Mouse (Mus musculus) ES-Bruce4 (cell line): ENCODE data around the gene Ubap2l. TPM values are rescaled to one million over a fixed set of nuclear protein-coding genes. Genes with fewer than 3 reads are reported as not detected.

Experiments
- H3K27ac ChIP-seq: 2 replicates; pipeline ENCODE4 v1.5.1; 2012; ENCODE audit warnings: low read length, inconsistent platforms; ENCODE audit not compliant: insufficient read depth
- H3K27me3 ChIP-seq: 2 replicates; pipeline ENCODE4 v1.6.1; 2012; ENCODE audit warnings: mild to moderate bottlenecking, low read length, inconsistent platforms; ENCODE audit not compliant: control insufficient read depth, poor library complexity, insufficient read depth, severe bottlenecking
- H3K36me3 ChIP-seq: 2 replicates; pipeline ENCODE4 v1.6.1; 2012; ENCODE audit warnings: inconsistent platforms, mild to moderate bottlenecking, low read length, moderate library complexity; ENCODE audit not compliant: control insufficient read depth, poor library complexity, insufficient read depth, severe bottlenecking
- H3K4me1 ChIP-seq: one replicate; pipeline ENCODE4 v1.8.1; 2011; ENCODE audit warnings: low read length; ENCODE audit not compliant: control insufficient read depth, insufficient read depth
- H3K4me3 ChIP-seq: 2 replicates; pipeline ENCODE4 v1.5.1; 2011; ENCODE audit warnings: low read depth, mild to moderate bottlenecking, low read length
- H3K9ac ChIP-seq: 2 replicates; pipeline ENCODE4 v1.6.1; 2012; ENCODE audit warnings: low read depth, mild to moderate bottlenecking, inconsistent platforms; ENCODE audit not compliant: poor library complexity, severe bottlenecking
- H3K9me3 ChIP-seq: replicated peaks from 2 replicates; pipeline ENCODE4 v1.6.1; 2012; ENCODE audit warnings: mild to moderate bottlenecking, low read length, inconsistent platforms; ENCODE audit not compliant: control insufficient read depth, poor library complexity, insufficient read depth, severe bottlenecking
- CTCF ChIP-seq: IDR thresholded peaks from one replicate; pipeline ENCODE4 v1.8.1; 2011; ENCODE audit warnings: low read depth, low read length
- EP300 ChIP-seq: IDR thresholded peaks from 2 replicates; pipeline ENCODE4 v1.6.1; 2011; ENCODE audit warnings: low read depth, low read length; ENCODE audit not compliant: insufficient read depth
- POLR2A ChIP-seq: IDR thresholded peaks from one replicate; pipeline ENCODE4 v1.8.1; 2011; ENCODE audit warnings: low read length; ENCODE audit not compliant: insufficient read depth
- polyA plus RNA-seq: library from polyadenylated mRNA; stranded (reverse); fragments of >200 nt; gene quantifications from 2 replicates; pipeline ENCODE4 v1.2.4, GENCODE M21; 2011; ENCODE audit warnings: low read depth; ENCODE audit not compliant: missing spikeins, insufficient read depth, insufficient read length

Gene Ubap2l
- polyA plus RNA-seq, 1 experiment = 432 TPM

- peaks cover 89% of the 10 kb centered on the region for H3K36me3 ChIP-seq
- TF ChIP-seq CTCF (no peak), EP300 (no peak), POLR2A (no peak)
Measured at GRCm38 (mm10) chr3:90016626-90017025, 35.8 kb downstream of the Ubap2l start.

DNA sequence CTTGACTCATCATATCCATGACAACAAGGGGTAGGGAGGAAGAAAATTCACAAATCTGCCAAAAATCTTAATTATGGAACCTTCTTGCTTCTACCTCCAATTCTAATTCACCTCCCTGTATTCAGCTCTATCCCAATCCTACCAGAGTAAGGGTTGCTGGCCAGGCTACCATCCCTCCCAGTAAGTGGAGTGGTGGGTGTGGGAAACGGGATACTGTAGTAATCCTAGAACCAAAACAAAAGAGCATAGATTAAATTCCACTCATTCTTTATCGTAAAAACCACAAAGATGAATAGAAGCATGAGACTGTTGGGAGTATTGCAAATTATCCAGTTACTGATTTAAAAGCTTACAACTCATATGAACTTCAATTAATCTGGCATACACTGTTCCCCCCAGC is 42.1 kb downstream of the Ubap2l start:
- no peaks in the 10 kb centered on the region for H3K4me1 ChIP-seq
- peaks cover 79% of the 10 kb centered on the region for H3K36me3 ChIP-seq
- TF ChIP-seq CTCF = no peak
- no peak for TF ChIP-seq POLR2A
- no peak overlapping the region for H3K9ac ChIP-seq
- no peak overlapping the region for H3K4me3 ChIP-seq
- no peaks in the 10 kb centered on the region for H3K9me3 ChIP-seq
- H3K27ac ChIP-seq = no peak overlapping the region
- no peaks in the 10 kb centered on the region for H3K27me3 ChIP-seq

More at GRCm38 (mm10) chr3:90016626-90017025, 35.8 kb downstream of the Ubap2l start:
- no peak overlapping the region for H3K27ac ChIP-seq
- H3K9me3 ChIP-seq = no peaks in the 10 kb centered on the region
- no peaks in the 10 kb centered on the region for H3K4me1 ChIP-seq
- H3K4me3 ChIP-seq = no peak overlapping the region
- no peaks in the 10 kb centered on the region for H3K27me3 ChIP-seq
- H3K9ac ChIP-seq = no peak overlapping the region

GRCm38 (mm10) chr3:90004091-90004796 is 48.2 kb downstream of the Ubap2l start:
- H3K9ac ChIP-seq = no peak overlapping the region
- no peak overlapping the region for H3K27ac ChIP-seq
- H3K4me1 ChIP-seq = no peaks in the 10 kb centered on the region
- H3K9me3 ChIP-seq = no peaks in the 10 kb centered on the region
- no peak for TF ChIP-seq POLR2A
- no peak for TF ChIP-seq EP300
- TF ChIP-seq CTCF = no peak
- H3K4me3 ChIP-seq = no peak overlapping the region
- no peaks in the 10 kb centered on the region for H3K27me3 ChIP-seq
- peaks cover 59% of the 10 kb centered on the region for H3K36me3 ChIP-seq

GRCm38 (mm10) chr3:89999830-90000229 is 52.6 kb downstream of the Ubap2l start:
- Histone ChIP-seq H3K36me3 (peaks cover 41% of the 10 kb centered on the region), H3K27ac (no peak overlapping the region), H3K27me3 (no peaks in the 10 kb centered on the region), H3K4me3 (no peak overlapping the region), H3K9ac (peak overlapping the region; percentile 87; the same call in 1 of the 2 replicates), H3K4me1 (no peaks in the 10 kb centered on the region), H3K9me3 (no peaks in the 10 kb centered on the region)
- TF ChIP-seq CTCF (no peak), EP300 (no peak), POLR2A (no peak)

- TF ChIP-seq POLR2A (no peak), EP300 (no peak), CTCF (no peak)
- H3K9me3 ChIP-seq = no peaks in the 10 kb centered on the region
- peak overlapping the region; percentile 87 for H3K9ac ChIP-seq
- H3K36me3 ChIP-seq = peaks cover 45% of the 10 kb centered on the region
- H3K27me3 ChIP-seq = no peaks in the 10 kb centered on the region
- H3K4me3 ChIP-seq = peak overlapping the region; percentile 98; the same call in 1 of the 2 replicates
- H3K27ac ChIP-seq = peak overlapping the region; percentile 9; the same call in 1 of the 2 replicates
- no peaks in the 10 kb centered on the region for H3K4me1 ChIP-seq
Measured at GRCm38 (mm10) chr3:89999090-89999489, 53.3 kb downstream of the Ubap2l start.

DNA sequence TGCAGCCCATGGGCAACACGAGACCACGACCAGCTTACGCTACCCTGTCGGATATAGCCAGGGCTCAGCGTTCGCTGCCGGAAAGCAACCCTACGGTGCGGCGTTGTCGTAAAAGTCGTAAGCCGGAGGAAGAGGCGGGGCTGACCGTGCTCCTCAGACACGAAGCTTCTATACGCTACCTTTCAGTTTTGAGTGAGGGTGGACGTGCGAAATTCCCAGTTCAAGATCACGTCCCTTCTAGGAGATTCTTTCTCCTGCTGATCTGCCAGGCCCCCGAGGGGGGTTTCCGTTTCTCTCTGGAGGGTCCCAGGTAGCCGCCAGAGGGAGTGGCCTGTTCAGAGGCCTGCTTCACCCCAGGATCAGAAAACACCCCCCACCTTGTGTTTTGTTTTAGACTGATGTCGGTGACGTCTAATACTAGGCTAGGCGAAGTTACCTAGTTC is 53.8 kb downstream of the Ubap2l start, which contains the start of gene Hax1:
Gene Hax1 (minus strand): TSS at position 169 of the 443 bp plus-strand sequence.
- Histone ChIP-seq H3K27ac (peak within 1 kb of the TSS; percentile 87), H3K4me3 (peak within 1 kb of the TSS; percentile 98), H3K9ac (peak within 1 kb of the TSS; percentile 87), H3K27me3 (no peaks in the 10 kb centered on the region), H3K36me3 (peaks cover 46% of the 10 kb centered on the region), H3K9me3 (no peaks in the 10 kb centered on the region), H3K4me1 (no peaks in the 10 kb centered on the region)
- TF ChIP-seq CTCF (no peak), POLR2A (peak; percentile 20), EP300 (peak; percentile 33; the same call in 1 of the 2 replicates)
